Mouse (Mus musculus) forebrain, embryonic 15.5 days (tissue): ENCODE results near the gene Olfr684. TPM values are rescaled to one million over a fixed set of nuclear protein-coding genes. Genes with fewer than 3 reads are reported as not detected.

Source experiments
- ATAC-seq: fragments of 200-750 bp; cut with Nextera tagmentation; replicated peaks from 2 replicates; pipeline ENCODE4 v1.8.0; 2017; ENCODE audit warnings: mild to moderate bottlenecking, moderate TSS enrichment, moderate library complexity
- H3K27ac ChIP-seq: fragments of 300-500 bp; sonication (generic); replicated peaks from 2 replicates; pipeline ENCODE4 v1.5.1; 2015; ENCODE audit warnings: mild to moderate bottlenecking, inconsistent platforms
- H3K27me3 ChIP-seq: fragments of 300-500 bp; sonication (generic); 2 replicates; pipeline ENCODE4 v1.6.1; 2015; ENCODE audit warnings: inconsistent platforms
- H3K36me3 ChIP-seq: fragments of 300-500 bp; sonication (generic); 2 replicates; pipeline ENCODE4 v1.6.1; 2015; ENCODE audit warnings: mild to moderate bottlenecking, inconsistent platforms
- H3K4me1 ChIP-seq: fragments of 300-500 bp; sonication (generic); 2 replicates; pipeline ENCODE4 v1.6.1; 2015; ENCODE audit warnings: inconsistent platforms
- H3K4me2 ChIP-seq: fragments of 300-500 bp; sonication (generic); replicated peaks from 2 replicates; pipeline ENCODE4 v1.6.1; 2015; ENCODE audit warnings: mild to moderate bottlenecking, inconsistent platforms
- H3K4me3 ChIP-seq: fragments of 300-500 bp; sonication (generic); 2 replicates; pipeline ENCODE4 v1.5.1; 2015; ENCODE audit warnings: mild to moderate bottlenecking, inconsistent platforms
- H3K9ac ChIP-seq: fragments of 300-500 bp; sonication (generic); replicated peaks from 2 replicates; pipeline ENCODE4 v1.6.1; 2015; ENCODE audit warnings: mild to moderate bottlenecking, inconsistent platforms
- H3K9me3 ChIP-seq: fragments of 300-500 bp; sonication (generic); 2 replicates; pipeline ENCODE4 v1.6.1; 2016; ENCODE audit warnings: inconsistent platforms
- WGBS: fragments of 180-500 bp; shearing (Covaris S2); methylation state at CpG from one replicate; pipeline ENCODE4 v1.1.7; 2015; ENCODE audit warnings: mixed read lengths; 5-methylcytosine and 5-hydroxymethylcytosine counted together
- polyA plus RNA-seq: library from polyadenylated mRNA; unstranded; fragments of >200 nt; fragmentation: Nextera tagmentation; extraction: Ambion mirVana; gene quantifications from 2 replicates; pipeline ENCODE4 v1.2.1, GENCODE M21; 2015

Olfr684 gene
- not detected in 2 replicates for polyA plus RNA-seq

DNA sequence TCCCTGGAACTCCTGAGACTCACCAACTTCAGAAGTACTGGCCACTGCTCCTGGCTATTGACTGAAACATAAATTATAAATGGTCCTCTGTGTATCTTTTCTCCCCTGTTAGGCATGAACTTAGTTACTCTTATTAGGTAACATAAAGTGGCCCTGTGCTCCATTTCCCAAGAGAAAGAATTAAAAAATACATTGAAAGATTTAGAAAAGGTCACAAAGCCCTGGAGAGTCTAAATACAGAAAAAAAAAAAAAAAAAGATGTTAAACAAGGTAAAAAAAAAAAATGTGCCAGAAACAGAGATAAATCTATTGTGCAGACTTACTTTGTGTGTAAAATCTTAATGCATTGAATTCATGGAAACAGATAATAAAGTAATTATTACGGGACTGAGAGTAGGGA lies at the start of gene Olfr684:
Gene Olfr684 (minus strand): TSS at position 101 of the 400 bp plus-strand sequence.
- Histone ChIP-seq H3K36me3 (no peaks in the 10 kb centered on the region), H3K4me2 (no peak within 1 kb of the TSS), H3K4me3 (no peak within 1 kb of the TSS), H3K9me3 (no peaks in the 10 kb centered on the region), H3K27ac (no peak within 1 kb of the TSS), H3K9ac (no peak within 1 kb of the TSS), H3K4me1 (no peaks in the 10 kb centered on the region), H3K27me3 (no peaks in the 10 kb centered on the region)
- 78% methylated on average over 1 of the region's 1 CpGs for whole genome bisulfite sequencing
- ATAC-seq = no peak

DNA sequence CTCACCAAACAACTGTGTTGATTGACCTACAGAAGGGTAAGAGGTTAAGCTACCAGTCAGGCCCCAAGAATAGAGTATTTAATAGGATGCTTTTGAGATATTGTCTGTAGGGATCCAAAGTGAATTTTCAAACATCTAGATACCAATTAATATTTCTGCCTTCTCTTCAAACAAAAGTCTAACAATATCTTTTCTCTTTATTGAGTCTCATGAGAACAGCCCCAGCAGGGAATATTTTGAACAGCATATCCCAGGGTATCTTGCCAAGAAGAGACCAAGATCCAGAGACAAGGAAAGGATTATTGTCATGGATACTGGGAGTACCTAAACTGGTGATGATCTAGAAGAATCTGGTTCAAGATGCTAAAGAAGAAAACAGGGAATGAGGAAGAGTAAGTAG lies 43.9 kb upstream of the Olfr684 start, which contains the start of gene Olfr686:
Gene Olfr686 (minus strand): TSS at position 101 of the 400 bp plus-strand sequence.
- Histone ChIP-seq H3K36me3 (no peaks in the 10 kb centered on the region), H3K4me2 (no peak within 1 kb of the TSS), H3K9ac (no peak within 1 kb of the TSS), H3K27ac (no peak within 1 kb of the TSS), H3K4me1 (no peaks in the 10 kb centered on the region), H3K4me3 (no peak within 1 kb of the TSS), H3K27me3 (no peaks in the 10 kb centered on the region), H3K9me3 (no peaks in the 10 kb centered on the region)
- ATAC-seq = no peak

- Histone ChIP-seq H3K4me3 (no peak within 1 kb of the TSS), H3K9me3 (no peaks in the 10 kb centered on the region)
Observed at GRCm38 (mm10) chr7:105185912-105186311, 22.5 kb upstream of the Olfr684 start, which contains the start of gene Olfr685. Olfr685 (minus strand) TSS chr7:105186012.

GRCm38 (mm10) chr7:105170773-105171172 lies 7.3 kb upstream of the Olfr684 start:
- Histone ChIP-seq H3K27ac (no peak overlapping the region), H3K36me3 (no peaks in the 10 kb centered on the region), H3K9ac (no peak overlapping the region), H3K4me2 (no peak overlapping the region), H3K4me1 (no peaks in the 10 kb centered on the region), H3K9me3 (no peaks in the 10 kb centered on the region), H3K27me3 (no peaks in the 10 kb centered on the region), H3K4me3 (no peak overlapping the region)
- no peak for ATAC-seq
- WGBS = 54% methylated on average over 4 of the region's 4 CpGs

More at GRCm38 (mm10) chr7:105185912-105186311, 22.5 kb upstream of the Olfr684 start, which contains the start of gene Olfr685:
- ATAC-seq = no peak
- Histone ChIP-seq H3K4me1 (no peaks in the 10 kb centered on the region), H3K4me2 (no peak within 1 kb of the TSS), H3K9ac (no peak within 1 kb of the TSS), H3K27ac (no peak within 1 kb of the TSS), H3K36me3 (no peaks in the 10 kb centered on the region), H3K27me3 (no peaks in the 10 kb centered on the region)
- 94% methylated on average over 1 of the region's 1 CpGs for WGBS

- no peak within 1 kb of the TSS for H3K27ac ChIP-seq
- H3K9me3 ChIP-seq = no peaks in the 10 kb centered on the region
- 71% methylated on average over 1 of the region's 1 CpGs for WGBS
- H3K9ac ChIP-seq = no peak within 1 kb of the TSS
- H3K27me3 ChIP-seq = no peaks in the 10 kb centered on the region
- no peaks in the 10 kb centered on the region for H3K4me1 ChIP-seq
- no peak within 1 kb of the TSS for H3K4me2 ChIP-seq
- ATAC-seq = no peak
- H3K36me3 ChIP-seq = no peaks in the 10 kb centered on the region
- H3K4me3 ChIP-seq = no peak within 1 kb of the TSS
Observed at GRCm38 (mm10) chr7:105146912-105147311, 16.5 kb downstream of the Olfr684 start, which contains the start of gene Olfr683. Olfr683 (minus strand) TSS chr7:105147012.

- H3K9me3 ChIP-seq = no peaks in the 10 kb centered on the region
- no peaks in the 10 kb centered on the region for H3K4me1 ChIP-seq
- H3K27me3 ChIP-seq = no peaks in the 10 kb centered on the region
- H3K4me2 ChIP-seq = no peak overlapping the region
- no peak overlapping the region for H3K9ac ChIP-seq
- no peak for ATAC-seq
- no peaks in the 10 kb centered on the region for H3K36me3 ChIP-seq
- WGBS = 81% methylated on average over 2 of the region's 2 CpGs
- no peak overlapping the region for H3K4me3 ChIP-seq
- no peak overlapping the region for H3K27ac ChIP-seq
Observed at GRCm38 (mm10) chr7:105141275-105141674, 22.2 kb downstream of the Olfr684 start.

- H3K27me3 ChIP-seq = no peaks in the 10 kb centered on the region
- no peak within 1 kb of the TSS for H3K9ac ChIP-seq
- no peaks in the 10 kb centered on the region for H3K4me1 ChIP-seq
- H3K4me2 ChIP-seq = no peak within 1 kb of the TSS
- no peak within 1 kb of the TSS for H3K4me3 ChIP-seq
- no peaks in the 10 kb centered on the region for H3K9me3 ChIP-seq
- ATAC-seq = no peak
- H3K27ac ChIP-seq = no peak within 1 kb of the TSS
- no peaks in the 10 kb centered on the region for H3K36me3 ChIP-seq
Observed at GRCm38 (mm10) chr7:105116536-105116935, 46.9 kb downstream of the Olfr684 start, which contains the start of gene Olfr681. Olfr681 (plus strand) TSS chr7:105116836.

Other genes with a start within 250 kb of the Olfr684 start
- not detected in 2 replicates for gene Olfr667, start 242.2 kb downstream of the Olfr684 start, polyA plus RNA-seq
- not detected in 2 replicates for gene Olfr668, start 235.6 kb downstream of the Olfr684 start, polyA plus RNA-seq
- not detected in 2 replicates for gene Olfr669, start 229.4 kb downstream of the Olfr684 start, polyA plus RNA-seq
- gene Olfr670, start 201.0 kb downstream of the Olfr684 start, polyA plus RNA-seq = not detected in 2 replicates
- not detected in 2 replicates for gene Olfr671, start 184.5 kb downstream of the Olfr684 start, polyA plus RNA-seq
- gene Olfr672, start 161.6 kb downstream of the Olfr684 start, polyA plus RNA-seq = not detected in 2 replicates
- not detected in 2 replicates for gene Olfr675, start 135.2 kb downstream of the Olfr684 start, polyA plus RNA-seq
- gene Olfr676, start 131.0 kb downstream of the Olfr684 start, polyA plus RNA-seq = not detected in 2 replicates
- gene Olfr677, start 112.3 kb downstream of the Olfr684 start, polyA plus RNA-seq = not detected in 2 replicates
- not detected in 2 replicates for gene Olfr678, start 99.2 kb downstream of the Olfr684 start, polyA plus RNA-seq
- not detected in 2 replicates for gene Olfr679, start 82.4 kb downstream of the Olfr684 start, polyA plus RNA-seq
- gene Olfr680-ps1, start 70.8 kb downstream of the Olfr684 start, polyA plus RNA-seq = not detected in 2 replicates
- gene Olfr681, start 46.8 kb downstream of the Olfr684 start, polyA plus RNA-seq = not detected in 2 replicates
- not detected in 2 replicates for gene Olfr683, start 16.6 kb downstream of the Olfr684 start, polyA plus RNA-seq
- gene Olfr685, start 22.4 kb upstream of the Olfr684 start, polyA plus RNA-seq = not detected in 2 replicates
- gene Olfr686, start 43.8 kb upstream of the Olfr684 start, polyA plus RNA-seq = not detected in 2 replicates
- gene Olfr688, start 124.4 kb upstream of the Olfr684 start, polyA plus RNA-seq = not detected in 2 replicates
- gene Olfr689, start 147.5 kb upstream of the Olfr684 start, polyA plus RNA-seq = not detected in 2 replicates
- gene Olfr690, start 170.5 kb upstream of the Olfr684 start, polyA plus RNA-seq = not detected in 2 replicates
- 0.11 TPM in 1 of 2 replicates, not detected in the other for gene Olfr691, start 178.6 kb upstream of the Olfr684 start, polyA plus RNA-seq
- gene Olfr692, start 204.6 kb upstream of the Olfr684 start, polyA plus RNA-seq = not detected in 2 replicates
- gene Gm5901, start 211.4 kb upstream of the Olfr684 start, polyA plus RNA-seq = not detected in 2 replicates
- gene Fam160a2, start 236.4 kb upstream of the Olfr684 start, polyA plus RNA-seq = 50.2 and 50.6 TPM in 2 replicates
- 0.09 and 0.11 TPM in 2 replicates for gene Cnga4, start 240.9 kb upstream of the Olfr684 start, polyA plus RNA-seq